In the genomic region with DNA sequence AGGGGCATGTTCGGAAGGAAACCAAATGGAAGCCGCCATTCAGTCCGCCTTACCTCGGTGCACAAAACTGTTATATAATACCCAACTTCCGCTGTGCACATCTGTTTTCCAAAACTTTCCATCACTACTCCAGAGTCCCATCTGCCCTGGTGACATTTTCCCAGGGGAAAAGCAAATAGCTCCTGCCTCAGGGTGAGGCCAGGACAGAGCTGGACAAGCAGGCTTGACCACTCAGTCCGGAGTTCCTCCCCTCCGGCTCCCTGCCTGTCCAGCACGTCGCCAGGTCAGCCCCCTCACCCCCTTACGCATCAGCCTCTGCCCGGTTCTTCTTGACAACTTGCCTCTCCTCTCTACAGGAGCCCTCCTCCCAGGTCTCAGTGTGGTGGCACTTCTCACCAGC, we compare ENCODE assay signal across 9 mouse cellular contexts. TPM values are rescaled to one million over a fixed set of nuclear protein-coding genes. Genes with fewer than 3 reads are reported as not detected.
DNase-seq lines count a peak whose midpoint lies in the region; ATAC-seq lines count a peak whose summit lies in the region.
"Had no signal": no experiment of that assay in that cellular context is flagged by ENCODE, and none has a peak within 500 bp of the region (broad histone marks: within the 10 kb centered on the region; RNA-seq: fewer than 3 reads in every experiment).

No protein-coding gene starts in this region.

- no peak for DNase-seq in heart, embryonic 10.5 days (ENCODE audit: low spot score)
- no peak for DNase-seq in heart, postnatal 10 days
- DNase-seq in lung, postnatal 25 days (ENCODE audit: low spot score): peak; percentile 35
- no peak for DNase-seq in thymus, postnatal 25 days
- DNase-seq in embryo, embryonic 9.5 days (ENCODE audit: extremely low spot score): no peak

- intact Hi-C loops in heart, postnatal 10 days (cut with DNase I): loop anchor here (2.0 kb wide), 2 partner anchors 21 to 59 kb away; no protein-coding TSS in a partner anchor

- ATAC-seq in common myeloid progenitor, adult 5-6 weeks (replicated peaks; ENCODE audit: low read depth, poor library complexity, severe bottlenecking): peak; percentile 6; the same call in 1 of the 2 replicates
- no peak for ATAC-seq in hindbrain, embryonic 16.5 days
- no peak for ATAC-seq in activated CD4-positive, CD25-positive, alpha-beta regulatory T cell, adult 4 months

- H3K27me3 ChIP-seq in heart, embryonic 10.5 days (ENCODE audit: insufficient read depth, poor library complexity, severe bottlenecking): peaks cover 11% of the 10 kb centered on the region; the same call in 1 of the 2 replicates
- H3K27me3 ChIP-seq in hindbrain, embryonic 16.5 days (replicated peaks; ENCODE audit: control insufficient read depth, insufficient read depth, low read length): peaks cover 4% of the 10 kb centered on the region; the same call in 1 of the 2 replicates
- H3K27me3 ChIP-seq: CH12.LX had no signal

- H3K9ac ChIP-seq in hindbrain, embryonic 16.5 days (ENCODE audit: low read depth, low read length): no peak overlapping the region

- 33% methylated on average over 11 of the region's 11 CpGs for WGBS in heart, embryonic 10.5 days
- 37% methylated on average over 11 of the region's 11 CpGs for whole genome bisulfite sequencing in hindbrain, embryonic 16.5 days

- peaks cover 22% of the 10 kb centered on the region for H3K4me1 ChIP-seq in heart, embryonic 10.5 days
- peaks cover 9% of the 10 kb centered on the region for H3K4me1 ChIP-seq in hindbrain, embryonic 16.5 days (ENCODE audit: control insufficient read depth, insufficient read depth, low read depth, low read length)

- no peak overlapping the region for H3K27ac ChIP-seq in heart, embryonic 10.5 days
- H3K27ac ChIP-seq in hindbrain, embryonic 16.5 days (ENCODE audit: low read depth, low read length): no peak overlapping the region

- H3K4me2 ChIP-seq in hindbrain, embryonic 16.5 days (ENCODE audit: low read length): peak overlapping the region; percentile 88

- peak overlapping the region; percentile 58; the same call in 1 of the 2 replicates for H3K4me3 ChIP-seq in heart, embryonic 10.5 days
- no peak overlapping the region for H3K4me3 ChIP-seq in hindbrain, embryonic 16.5 days (ENCODE audit: low read length)

- H3K9me3 ChIP-seq in heart, embryonic 10.5 days: no peaks in the 10 kb centered on the region
- no peaks in the 10 kb centered on the region for H3K9me3 ChIP-seq in hindbrain, embryonic 16.5 days (ENCODE audit: control insufficient read depth, low read length)

- no peaks in the 10 kb centered on the region for H3K36me3 ChIP-seq in heart, embryonic 10.5 days
- H3K36me3 ChIP-seq in hindbrain, embryonic 16.5 days (ENCODE audit: control insufficient read depth, insufficient read depth, low read length): no peaks in the 10 kb centered on the region

RNA-seq across cellular contexts. Expression of a gene that starts 16.7 kb away (rescaled TPM):
- polyA plus RNA-seq in heart, embryonic 10.5 days (2016; fragmentation: Nextera tagmentation; extraction: Ambion mirVana): 737 and 812 TPM in 2 replicates
- total RNA-seq in heart, postnatal 10 days (2021): 1,000 to 10,000 TPM; 3,104 to 3,215 TPM
- total RNA-seq in common myeloid progenitor, adult 5-6 weeks (2017): 1,030 and 1,151 TPM in 2 replicates
- 585 and 607 TPM in 2 replicates for polyA plus RNA-seq in hindbrain, embryonic 16.5 days (2015; fragmentation: Nextera tagmentation; extraction: Ambion mirVana)
- polyA plus RNA-seq in activated CD4-positive, CD25-positive, alpha-beta regulatory T cell, adult 4 months (2017; shearing (Covaris generic)): 1,000 to 10,000 TPM; 1,760 to 1,971 TPM

RNA-seq across cellular contexts. Expression of a gene that starts 41.4 kb away (rescaled TPM):
- 5.2 and 5.8 TPM in 2 replicates for polyA plus RNA-seq in heart, embryonic 10.5 days (2016; fragmentation: Nextera tagmentation; extraction: Ambion mirVana)
- 10 to 100 TPM; 20.2 to 23.5 TPM for total RNA-seq in heart, postnatal 10 days (2021)
- 20.3 and 29.7 TPM in 2 replicates for total RNA-seq in common myeloid progenitor, adult 5-6 weeks (2017)
- 8.2 and 8.6 TPM in 2 replicates for polyA plus RNA-seq in hindbrain, embryonic 16.5 days (2015; fragmentation: Nextera tagmentation; extraction: Ambion mirVana)
- polyA plus RNA-seq in activated CD4-positive, CD25-positive, alpha-beta regulatory T cell, adult 4 months (2017; shearing (Covaris generic)): 10 to 100 TPM; 19.4 to 22.7 TPM
